Mouse (Mus musculus) kidney, embryonic 14.5 days (tissue): ENCODE measurements around the gene Flvcr2. TPM values are rescaled to one million over a fixed set of nuclear protein-coding genes. Genes with fewer than 3 reads are reported as not detected.

Experiments used
- ATAC-seq: fragments of 200-750 bp; cut with Nextera tagmentation; 2 replicates; pipeline ENCODE4 v1.8.0; 2017; ENCODE audit warnings: moderate number of reproducible peaks, mild to moderate bottlenecking, moderate TSS enrichment, moderate library complexity; ENCODE audit not compliant: low FRiP score, low TSS enrichment
- H3K27ac ChIP-seq: fragments of 300-500 bp; sonication (generic); 2 replicates; pipeline ENCODE4 v1.5.1; 2014; ENCODE audit warnings: low read depth, mild to moderate bottlenecking, low read length, moderate library complexity, mixed read lengths
- H3K27me3 ChIP-seq: fragments of 300-500 bp; sonication (generic); 2 replicates; pipeline ENCODE4 v1.6.1; 2014; ENCODE audit warnings: mild to moderate bottlenecking, low read length; ENCODE audit not compliant: control insufficient read depth, insufficient read depth
- H3K36me3 ChIP-seq: fragments of 300-500 bp; sonication (generic); 2 replicates; pipeline ENCODE4 v1.6.1; 2014; ENCODE audit warnings: low read length, mixed read lengths; ENCODE audit not compliant: control insufficient read depth, insufficient read depth
- H3K4me1 ChIP-seq: fragments of 300-500 bp; sonication (generic); 2 replicates; pipeline ENCODE4 v1.6.1; 2014; ENCODE audit warnings: low read length, mixed read lengths; ENCODE audit not compliant: control insufficient read depth, insufficient read depth
- H3K4me2 ChIP-seq: fragments of 300-500 bp; sonication (generic); replicated peaks from 2 replicates; pipeline ENCODE4 v1.6.1; 2014; ENCODE audit warnings: low read depth, mild to moderate bottlenecking, low read length
- H3K4me3 ChIP-seq: fragments of 300-500 bp; sonication (generic); 2 replicates; pipeline ENCODE4 v1.5.1; 2014; ENCODE audit warnings: mild to moderate bottlenecking, low read length
- H3K9ac ChIP-seq: fragments of 300-500 bp; sonication (generic); 2 replicates; pipeline ENCODE4 v1.6.1; 2014; ENCODE audit warnings: low read depth, mild to moderate bottlenecking, low read length, moderate library complexity
- H3K9me3 ChIP-seq: fragments of 300-500 bp; sonication (generic); 2 replicates; pipeline ENCODE4 v1.6.1; 2016; ENCODE audit warnings: low read length; ENCODE audit not compliant: control insufficient read depth
- WGBS: fragments of 180-500 bp; shearing (Covaris S2); extraction: QIAGEN DNeasy Blood & Tissue Kit; methylation state at CpG from one replicate; pipeline ENCODE4 v1.1.7; 2014; 5-methylcytosine and 5-hydroxymethylcytosine counted together
- polyA plus RNA-seq: library from polyadenylated mRNA; unstranded; fragments of >200 nt; fragmentation: Nextera tagmentation; extraction: Ambion mirVana; gene quantifications from 2 replicates; pipeline ENCODE4 v1.2.1, GENCODE M21; 2014

Flvcr2 gene
- polyA plus RNA-seq, 1 experiment from 2014 or later, result 2.2 TPM

DNA sequence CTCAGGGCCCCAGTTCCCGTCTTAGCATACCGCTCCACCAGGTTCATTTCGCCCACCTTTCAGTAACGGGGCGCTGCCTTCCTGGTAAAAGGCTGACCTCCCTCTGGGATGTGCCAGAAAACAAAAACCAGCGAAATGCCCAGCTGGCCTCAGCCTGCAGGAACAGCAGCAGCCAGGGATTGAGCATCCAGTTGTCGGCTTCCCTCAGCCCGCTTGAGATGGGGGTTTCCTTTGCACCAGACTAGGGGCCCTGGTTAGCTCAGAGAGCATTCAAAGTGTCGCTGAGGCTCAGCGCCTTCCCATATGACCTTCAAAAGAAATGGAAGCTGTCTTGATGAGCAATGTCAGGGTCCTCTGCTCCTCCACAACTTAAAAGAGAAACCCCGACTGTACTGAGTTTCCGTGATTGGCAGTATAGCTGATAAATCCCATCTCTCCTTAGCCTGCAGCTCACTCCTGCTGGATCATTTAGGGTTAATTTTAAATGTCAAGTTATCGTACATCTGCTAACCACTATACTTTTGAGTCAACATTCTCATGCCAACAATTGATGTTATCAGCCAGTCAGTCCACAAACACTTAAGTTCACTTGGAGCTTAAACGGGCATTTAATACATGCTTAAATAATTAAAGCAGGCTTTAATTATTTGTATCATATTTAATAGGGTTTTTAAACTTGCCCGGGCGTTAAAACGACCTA lies 40.4 kb upstream of the Flvcr2 start:
- Histone ChIP-seq H3K4me3 (peak overlapping the region; percentile 41), H3K9me3 (no peaks in the 10 kb centered on the region), H3K9ac (peak overlapping the region; percentile 53), H3K4me2 (peak overlapping the region; percentile 67), H3K4me1 (0 out of 2 replicates have a peak, but pooled peaks cover 8% of the 10 kb centered on the region), H3K27me3 (no peaks in the 10 kb centered on the region), H3K36me3 (no peaks in the 10 kb centered on the region), H3K27ac (peak overlapping the region; percentile 52; the same call in 1 of the 2 replicates)
- 13% methylated on average over 17 of the region's 17 CpGs for WGBS
- ATAC-seq, result no peak

DNA sequence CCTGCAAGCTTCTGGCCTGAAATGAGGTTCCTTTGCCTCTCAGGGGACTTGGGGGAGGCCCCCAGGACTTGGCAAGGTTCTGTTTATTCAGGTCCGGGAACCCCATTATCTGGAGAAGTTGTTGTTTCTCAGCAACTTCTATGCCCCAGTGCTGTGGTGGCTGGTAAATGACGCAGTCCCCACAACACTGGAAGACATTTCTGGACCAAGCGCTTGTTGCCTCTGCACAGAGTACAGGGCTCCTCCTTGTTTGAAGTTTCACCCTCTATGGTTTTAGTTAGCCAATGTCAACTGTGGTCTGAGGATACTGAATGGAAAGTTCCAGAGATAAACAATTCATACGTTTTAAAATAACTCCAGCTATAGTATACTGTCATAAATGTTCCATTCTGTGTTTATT lies 39.4 kb upstream of the Flvcr2 start:
- H3K4me1 ChIP-seq, result 0 out of 2 replicates have a peak, but pooled peaks cover 8% of the 10 kb centered on the region

DNA sequence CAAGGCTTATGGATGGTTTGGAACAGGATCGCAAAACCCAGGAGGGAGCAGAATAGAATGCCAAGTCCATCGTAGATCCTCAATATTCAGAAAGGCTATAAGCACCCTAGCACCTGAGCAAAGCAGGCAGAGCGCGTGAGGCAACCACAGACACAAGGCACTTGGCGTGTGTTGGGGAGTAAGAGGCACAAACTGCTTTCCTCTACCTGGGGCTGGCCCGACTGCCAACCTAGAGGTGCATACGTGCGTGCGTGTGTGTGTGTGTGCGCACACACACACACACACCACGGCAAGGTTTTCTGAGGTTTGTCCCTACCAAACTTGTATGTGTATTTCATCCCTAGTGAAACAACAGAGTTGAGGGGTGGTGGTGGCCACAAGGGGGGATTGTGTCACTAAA lies 38.9 kb upstream of the Flvcr2 start:
- Histone ChIP-seq H3K27me3 (no peaks in the 10 kb centered on the region), H3K27ac (no peak overlapping the region), H3K9ac (no peak overlapping the region), H3K4me1 (0 out of 2 replicates have a peak, but pooled peaks cover 8% of the 10 kb centered on the region), H3K4me3 (no peak overlapping the region), H3K36me3 (no peaks in the 10 kb centered on the region), H3K9me3 (no peaks in the 10 kb centered on the region), H3K4me2 (no peak overlapping the region)
- no peak for ATAC-seq
- 92% methylated on average over 11 of the region's 11 CpGs for WGBS

More for the DNA sequence above, 39.4 kb upstream of the Flvcr2 start:
- H3K4me2 ChIP-seq, result no peak overlapping the region
- H3K27ac ChIP-seq, result no peak overlapping the region
- WGBS, result 74% methylated on average over 4 of the region's 4 CpGs
- H3K36me3 ChIP-seq, result no peaks in the 10 kb centered on the region
- no peaks in the 10 kb centered on the region for H3K27me3 ChIP-seq
- H3K4me3 ChIP-seq, result no peak overlapping the region
- H3K9me3 ChIP-seq, result no peaks in the 10 kb centered on the region
- ATAC-seq, result no peak
- H3K9ac ChIP-seq, result no peak overlapping the region

DNA sequence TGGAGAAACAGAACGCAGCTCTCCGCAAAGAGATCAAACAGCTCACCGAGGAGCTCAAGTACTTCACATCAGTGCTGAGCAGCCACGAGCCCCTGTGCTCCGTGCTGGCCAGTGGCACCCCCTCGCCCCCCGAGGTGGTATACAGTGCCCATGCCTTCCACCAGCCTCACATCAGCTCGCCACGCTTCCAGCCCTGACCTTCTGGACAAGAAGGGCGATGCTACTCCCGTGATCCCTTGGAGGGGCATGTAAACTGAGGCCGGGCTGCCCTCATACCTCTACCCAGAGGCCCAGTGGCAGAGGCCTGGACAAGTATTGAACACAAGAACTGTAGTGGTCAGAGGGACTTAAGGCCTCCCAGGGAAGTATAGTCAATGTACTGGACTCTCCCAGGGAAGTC lies 37.8 kb upstream of the Flvcr2 start:
- Histone ChIP-seq H3K27me3 (no peaks in the 10 kb centered on the region), H3K27ac (no peak overlapping the region), H3K9me3 (no peaks in the 10 kb centered on the region), H3K36me3 (no peaks in the 10 kb centered on the region), H3K9ac (no peak overlapping the region), H3K4me3 (no peak overlapping the region), H3K4me1 (0 out of 2 replicates have a peak, but pooled peaks cover 8% of the 10 kb centered on the region), H3K4me2 (no peak overlapping the region)
- ATAC-seq, result no peak
- WGBS, result 91% methylated on average over 12 of the region's 12 CpGs

DNA sequence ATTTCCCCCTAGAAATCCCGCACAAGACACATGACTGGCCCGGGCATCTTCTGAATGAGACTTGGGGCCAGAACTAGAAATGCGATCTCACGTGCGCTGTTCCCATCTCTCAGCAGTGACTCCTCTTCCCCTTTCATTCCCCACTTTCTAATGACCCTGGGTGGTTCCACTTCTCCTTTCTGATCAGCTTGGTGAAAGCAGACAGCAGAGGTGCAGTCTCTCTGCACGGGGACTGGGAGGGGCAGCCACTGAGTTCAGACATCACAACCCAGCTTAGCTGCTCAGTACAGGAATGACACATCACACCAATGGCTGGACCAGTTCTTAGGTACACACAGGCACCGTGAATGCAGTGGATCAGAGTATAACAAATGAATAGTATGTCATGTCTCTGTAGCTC lies 35.6 kb upstream of the Flvcr2 start:
- no peak for ATAC-seq
- H3K27me3 ChIP-seq, result no peaks in the 10 kb centered on the region
- no peak overlapping the region for H3K4me3 ChIP-seq
- H3K9ac ChIP-seq, result no peak overlapping the region
- no peaks in the 10 kb centered on the region for H3K9me3 ChIP-seq
- H3K4me2 ChIP-seq, result no peak overlapping the region
- no peak overlapping the region for H3K27ac ChIP-seq
- no peaks in the 10 kb centered on the region for H3K36me3 ChIP-seq
- H3K4me1 ChIP-seq, result no peaks in the 10 kb centered on the region
- 83% methylated on average over 7 of the region's 7 CpGs for WGBS

DNA sequence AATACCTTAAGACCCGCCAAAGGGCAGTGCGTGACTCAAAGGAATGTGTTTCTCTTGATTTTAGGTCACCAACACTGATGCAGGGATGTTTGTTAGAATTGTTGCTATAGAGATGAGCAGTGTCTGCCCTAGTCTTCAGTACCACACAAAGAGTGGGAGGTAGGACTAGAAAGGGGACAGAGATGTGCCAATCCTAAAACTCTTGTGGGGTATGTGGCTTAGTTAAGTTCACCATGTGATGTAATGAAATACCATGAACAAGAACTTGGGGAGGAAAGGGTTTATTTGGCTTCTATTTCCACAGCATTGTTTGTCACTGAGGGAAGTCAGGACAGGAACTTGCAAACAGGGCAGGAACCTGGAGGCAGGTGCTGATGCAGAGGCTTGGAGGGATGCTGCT lies 33.8 kb upstream of the Flvcr2 start:
- 95% methylated on average over 2 of the region's 2 CpGs for WGBS
- ATAC-seq, result no peak
- H3K4me2 ChIP-seq, result no peak overlapping the region

DNA sequence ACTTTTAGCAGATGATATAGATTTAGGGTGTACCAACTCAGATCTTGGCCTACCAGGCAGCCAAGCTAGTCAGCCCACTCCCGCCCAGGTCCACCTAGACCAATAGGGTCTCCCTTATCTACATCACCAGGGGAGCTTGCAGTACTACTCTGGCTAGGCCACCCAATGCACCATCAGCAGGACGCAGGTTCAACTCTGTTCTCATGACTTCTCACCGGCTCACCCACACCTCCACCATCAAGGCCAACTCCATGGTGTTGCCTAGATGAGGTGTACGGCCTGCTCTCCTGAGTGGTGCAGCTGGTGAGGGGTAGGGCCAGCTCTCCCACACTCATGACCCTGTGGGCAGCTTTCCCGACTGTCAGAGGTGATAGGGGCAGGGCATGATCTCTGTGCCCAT lies 32.2 kb upstream of the Flvcr2 start:
- no peaks in the 10 kb centered on the region for H3K9me3 ChIP-seq
- whole genome bisulfite sequencing, result 94% methylated on average over 5 of the region's 5 CpGs
- ATAC-seq, result no peak

More for the DNA sequence above, 33.8 kb upstream of the Flvcr2 start:
- Histone ChIP-seq H3K27ac (no peak overlapping the region), H3K27me3 (no peaks in the 10 kb centered on the region), H3K36me3 (no peaks in the 10 kb centered on the region), H3K4me1 (no peaks in the 10 kb centered on the region), H3K9me3 (no peaks in the 10 kb centered on the region), H3K9ac (no peak overlapping the region), H3K4me3 (no peak overlapping the region)

DNA sequence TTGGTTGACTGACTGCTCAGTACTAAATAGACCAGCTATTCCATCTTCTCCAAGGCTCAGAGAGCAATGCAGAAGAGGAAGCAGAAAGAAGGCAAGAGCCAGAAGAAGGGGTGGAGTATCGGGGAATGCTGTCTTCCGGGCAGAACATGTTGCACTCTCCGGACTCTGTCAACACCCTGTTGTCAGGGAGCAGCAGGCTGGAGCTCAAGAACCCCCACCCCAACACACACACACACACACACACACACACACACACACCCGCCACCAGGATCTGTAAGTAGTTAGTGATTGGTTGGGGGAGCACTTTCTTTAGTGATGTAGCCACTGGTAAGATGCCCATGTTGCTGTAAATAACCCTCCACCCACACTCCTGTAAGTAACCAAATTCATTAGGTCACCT lies 21.0 kb upstream of the Flvcr2 start:
- H3K36me3 ChIP-seq, result no peaks in the 10 kb centered on the region
- ATAC-seq, result no peak
- H3K4me1 ChIP-seq, result no peaks in the 10 kb centered on the region
- H3K27me3 ChIP-seq, result no peaks in the 10 kb centered on the region
- no peak overlapping the region for H3K4me3 ChIP-seq
- H3K27ac ChIP-seq, result no peak overlapping the region
- no peak overlapping the region for H3K4me2 ChIP-seq
- H3K9me3 ChIP-seq, result no peaks in the 10 kb centered on the region
- no peak overlapping the region for H3K9ac ChIP-seq
- 87% methylated on average over 4 of the region's 4 CpGs for WGBS

More for the DNA sequence above, 32.2 kb upstream of the Flvcr2 start:
- no peak overlapping the region for H3K9ac ChIP-seq
- H3K4me3 ChIP-seq, result no peak overlapping the region
- H3K36me3 ChIP-seq, result no peaks in the 10 kb centered on the region
- H3K27ac ChIP-seq, result no peak overlapping the region
- H3K27me3 ChIP-seq, result no peaks in the 10 kb centered on the region
- H3K4me2 ChIP-seq, result no peak overlapping the region
- no peaks in the 10 kb centered on the region for H3K4me1 ChIP-seq

DNA sequence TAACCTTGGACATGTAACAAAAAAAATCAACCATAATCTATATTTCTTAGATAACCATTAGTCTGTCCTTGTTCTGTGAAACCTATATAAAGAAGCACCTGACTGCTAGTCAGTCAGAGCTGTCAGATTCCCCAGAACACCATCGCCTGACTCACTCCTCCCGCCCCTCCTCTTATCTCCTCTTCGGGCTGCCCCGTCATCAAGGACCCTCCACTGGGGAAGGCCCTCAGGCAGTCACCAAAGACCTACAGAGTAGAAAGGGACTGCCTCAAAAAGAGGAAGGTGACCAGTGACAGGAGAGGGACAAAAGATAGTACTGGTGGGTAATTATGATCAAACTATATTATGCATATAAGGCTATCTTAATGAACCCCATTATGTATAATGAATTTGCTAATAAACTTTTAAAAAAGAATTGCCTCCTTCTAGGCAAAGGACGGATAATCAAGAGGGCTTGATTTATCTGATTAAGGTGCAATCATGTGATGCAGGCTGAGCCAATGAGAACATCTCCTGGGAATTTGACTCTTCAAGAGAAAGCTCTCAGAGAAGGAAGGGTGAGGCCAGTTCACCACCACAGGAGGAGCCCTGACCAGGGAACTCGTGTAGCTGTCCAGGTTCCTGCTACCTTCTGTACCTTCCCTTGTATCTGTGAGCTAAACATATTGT lies 19.5 kb upstream of the Flvcr2 start:
- Histone ChIP-seq H3K27ac (no peak overlapping the region), H3K4me1 (no peaks in the 10 kb centered on the region), H3K9ac (no peak overlapping the region), H3K4me3 (no peak overlapping the region), H3K9me3 (no peaks in the 10 kb centered on the region), H3K4me2 (no peak overlapping the region), H3K36me3 (no peaks in the 10 kb centered on the region), H3K27me3 (no peaks in the 10 kb centered on the region)
- 61% methylated on average over 6 of the region's 6 CpGs for WGBS
- ATAC-seq, result no peak
